Mouse (Mus musculus): ENCODE data around the gene Ddc.

The Ddc gene

GRCm38 (mm10) chr11:11781728-11782127, 116.2 kb downstream of the Ddc start:
- no peak for DNase-seq (ENCODE audit: low spot score)

GRCm38 (mm10) chr11:11778345-11778744, 119.6 kb downstream of the Ddc start:
- no peak for DNase-seq (ENCODE audit: low spot score)

GRCm38 (mm10) chr11:11777796-11778195, 120.1 kb downstream of the Ddc start:
- DNase-seq (ENCODE audit: low spot score): no peak

- no peak for DNase-seq (ENCODE audit: low spot score)
Observed at GRCm38 (mm10) chr11:11777246-11777645, 120.7 kb downstream of the Ddc start.

GRCm38 (mm10) chr11:11776822-11777174, 121.1 kb downstream of the Ddc start:
- no peak for DNase-seq (ENCODE audit: low spot score)

- DNase-seq (ENCODE audit: low spot score): no peak
Observed at GRCm38 (mm10) chr11:11776071-11776821, 121.7 kb downstream of the Ddc start.

GRCm38 (mm10) chr11:11774893-11775292, 123.1 kb downstream of the Ddc start:
- no peak for DNase-seq (ENCODE audit: low spot score)

- DNase-seq (ENCODE audit: low spot score): no peak
Observed at GRCm38 (mm10) chr11:11774384-11774783, 123.6 kb downstream of the Ddc start.

- DNase-seq (ENCODE audit: low spot score): no peak
Observed at GRCm38 (mm10) chr11:11772196-11772595, 125.7 kb downstream of the Ddc start.

GRCm38 (mm10) chr11:11770691-11771090, 127.3 kb downstream of the Ddc start:
- DNase-seq (ENCODE audit: low spot score): no peak

- no peak for DNase-seq (ENCODE audit: low spot score)
Observed at GRCm38 (mm10) chr11:11769281-11769680, 128.7 kb downstream of the Ddc start.

- no peak for DNase-seq (ENCODE audit: low spot score)
Observed at GRCm38 (mm10) chr11:11768057-11768456, 129.9 kb downstream of the Ddc start.

GRCm38 (mm10) chr11:11766736-11767135, 131.2 kb downstream of the Ddc start:
- DNase-seq (ENCODE audit: low spot score): no peak

GRCm38 (mm10) chr11:11766105-11766504, 131.8 kb downstream of the Ddc start:
- no peak for DNase-seq (ENCODE audit: low spot score)

- no peak for DNase-seq (ENCODE audit: low spot score)
Observed at GRCm38 (mm10) chr11:11765414-11765813, 132.5 kb downstream of the Ddc start.

Data from spleen, adult 12 weeks (tissue).